In genomic region chr17:24891321-24891720, GRCm38 (mm10) we compare ENCODE assay signal across 19 mouse cellular contexts. TPM values are rescaled to one million over a fixed set of nuclear protein-coding genes. Genes with fewer than 3 reads are reported as not detected.
DNase-seq lines count a peak whose midpoint lies in the region; ATAC-seq and TF ChIP-seq lines count a peak whose summit lies in the region.
"Had no signal": no experiment of that assay in that cellular context is flagged by ENCODE, and none has a peak within 500 bp of the region (broad histone marks: within the 10 kb centered on the region; RNA-seq: fewer than 3 reads in every experiment).

No protein-coding gene starts in this region.

- H3K9me3 ChIP-seq in intestine, postnatal 0 days (ENCODE audit: control insufficient read depth) = no peaks in the 10 kb centered on the region
- H3K9me3 ChIP-seq in intestine, embryonic 15.5 days = no peaks in the 10 kb centered on the region
- H3K9me3 ChIP-seq: heart, embryonic 10.5 days; limb, embryonic 15.5 days; neural tube, embryonic 12.5 days had no signal

- no peak overlapping the region for H3K4me2 ChIP-seq in intestine, postnatal 0 days (replicated peaks; ENCODE audit: low read depth)
- no peak overlapping the region for H3K4me2 ChIP-seq in intestine, embryonic 15.5 days (replicated peaks)
- H3K4me2 ChIP-seq: limb, embryonic 15.5 days; neural tube, embryonic 12.5 days had no signal

- no peaks in the 10 kb centered on the region for H3K27me3 ChIP-seq in intestine, postnatal 0 days (replicated peaks; ENCODE audit: control insufficient read depth, insufficient read depth, low read length)
- H3K27me3 ChIP-seq in intestine, embryonic 15.5 days (replicated peaks) = no peaks in the 10 kb centered on the region
- H3K27me3 ChIP-seq: limb, embryonic 15.5 days; neural tube, embryonic 12.5 days; Patski had no signal

- no peak overlapping the region for H3K4me3 ChIP-seq in intestine, postnatal 0 days (ENCODE audit: low read depth, low read length)
- H3K4me3 ChIP-seq in intestine, embryonic 15.5 days (replicated peaks) = no peak overlapping the region
- no peak overlapping the region for H3K4me3 ChIP-seq in left cerebral cortex, adult 2 months
- H3K4me3 ChIP-seq in lung, adult 2 months (replicated peaks; ENCODE audit: extremely low read depth, low read depth, low read length) = no peak overlapping the region
- H3K4me3 ChIP-seq: erythroblast, embryonic 14.5 days; heart, embryonic 10.5 days; limb, embryonic 15.5 days; neural tube, embryonic 12.5 days had no signal

- peaks cover 40% of the 10 kb centered on the region for H3K36me3 ChIP-seq in intestine, postnatal 0 days (ENCODE audit: control insufficient read depth, insufficient read depth)
- peaks cover 29% of the 10 kb centered on the region for H3K36me3 ChIP-seq in intestine, embryonic 15.5 days

- ATAC-seq in intestine, postnatal 0 days = no peak
- ATAC-seq in intestine, embryonic 15.5 days = no peak
- ATAC-seq: forebrain, postnatal 0 days; lung, postnatal 0 days; Patski had no signal

- intact Hi-C loops in left cerebral cortex, adult 2 months (cut with DNase I) = no loop called here

- DNase-seq in adrenal gland, adult (ENCODE audit: inconsistent age in 2 of 2, low spot score in 1 of 2) = peak; percentile 39 to 70
- DNase-seq in adrenal gland, postnatal 25 days = no peak
- DNase-seq in A20 (ENCODE audit: low read depth, low spot score) = peak; percentile 60
- peak; percentile 79 for DNase-seq in cerebellum, adult 9-10 months
- DNase-seq in left cerebral cortex, adult 2 months (ENCODE audit: extremely low spot score in 1 of 2, low spot score in 2 of 2) = no peak
- no peak for DNase-seq in lung, adult 2 months
- DNase-seq: forebrain, postnatal 0 days; gastrocnemius, postnatal 10 days; heart, postnatal 36 days; layer of hippocampus, adult 9-11 months; thymus, adult 2 months had no signal

- H3K4me1 ChIP-seq in intestine, postnatal 0 days (replicated peaks; ENCODE audit: control insufficient read depth, insufficient read depth, low read length) = 0 out of 2 replicates have a peak, but pooled peaks cover 14% of the 10 kb centered on the region
- H3K4me1 ChIP-seq in intestine, embryonic 15.5 days (replicated peaks) = peaks cover 28% of the 10 kb centered on the region
- peaks cover 15% of the 10 kb centered on the region for H3K4me1 ChIP-seq in lung, adult 2 months (ENCODE audit: control insufficient read depth, insufficient read depth, low read length)

- H3K9ac ChIP-seq in intestine, postnatal 0 days (ENCODE audit: low read depth, low read length) = no peak overlapping the region
- H3K9ac ChIP-seq in intestine, embryonic 15.5 days = no peak overlapping the region
- H3K9ac ChIP-seq: forebrain, postnatal 0 days; limb, embryonic 15.5 days; neural tube, embryonic 12.5 days had no signal

- TF ChIP-seq CTCF in intestine, postnatal 0 days (IDR thresholded peaks at IDR 0.05; ENCODE audit: low read depth) = no peak
- TF ChIP-seq CTCF in left cerebral cortex, adult 2 months (IDR thresholded peaks at IDR 0.05) = no peak
- TF ChIP-seq CTCF in lung, adult 2 months (IDR thresholded peaks at IDR 0.05; ENCODE audit: insufficient read depth, low read length) = no peak

- WGBS in intestine, postnatal 0 days = 83% methylated on average over 13 of the region's 13 CpGs
- 86% methylated on average over 13 of the region's 13 CpGs for WGBS in intestine, embryonic 15.5 days
- WGBS in lung, adult 2 months = 79% methylated on average over 13 of the region's 13 CpGs

- 0 out of 2 replicates have a peak overlapping the region, but pooled peaks have one; percentile 28 for H3K27ac ChIP-seq in intestine, postnatal 0 days (ENCODE audit: low read depth, low read length)
- H3K27ac ChIP-seq in intestine, embryonic 15.5 days = no peak overlapping the region
- no peak overlapping the region for H3K27ac ChIP-seq in left cerebral cortex, adult 2 months
- H3K27ac ChIP-seq: heart, embryonic 10.5 days; limb, embryonic 15.5 days; neural tube, embryonic 12.5 days had no signal

- no peak for TF ChIP-seq POLR2A in lung, adult 2 months (IDR thresholded peaks at IDR 0.05; ENCODE audit: borderline replicate concordance, extremely low read depth, low read depth, low read length)

RNA-seq across cellular contexts. Expression of gene Eme2, which starts 3.6 kb away (rescaled TPM):
- total RNA-seq in adrenal gland, postnatal 25 days (2021) = 54.0 and 69.2 TPM in 2 replicates
- 16.7 and 18.5 TPM in 2 replicates for polyA plus RNA-seq in intestine, postnatal 0 days (2015; fragmentation: Nextera tagmentation; extraction: Ambion mirVana)
- 27.3 and 27.4 TPM in 2 replicates for polyA plus RNA-seq in intestine, embryonic 15.5 days (2015; fragmentation: Nextera tagmentation; extraction: Ambion mirVana)
- total RNA-seq in left cerebral cortex, adult 2 months (2021) = 10 to 100 TPM; 54.8 to 55.2 TPM
- 41.1 and 48.0 TPM in 2 replicates for polyA plus RNA-seq in lung, adult 2 months (2012; rRNA removed)

RNA-seq across cellular contexts. Expression of gene Mrps34, which starts 3.6 kb away (rescaled TPM):
- total RNA-seq in adrenal gland, postnatal 25 days (2021) = 147 and 189 TPM in 2 replicates
- 132 and 141 TPM in 2 replicates for polyA plus RNA-seq in intestine, postnatal 0 days (2015; fragmentation: Nextera tagmentation; extraction: Ambion mirVana)
- 111 and 117 TPM in 2 replicates for polyA plus RNA-seq in intestine, embryonic 15.5 days (2015; fragmentation: Nextera tagmentation; extraction: Ambion mirVana)
- total RNA-seq in left cerebral cortex, adult 2 months (2021) = 10 to 100 TPM; 67.6 to 72.1 TPM
- polyA plus RNA-seq in lung, adult 2 months (2012; rRNA removed) = 100 and 115 TPM in 2 replicates

RNA-seq across cellular contexts. Expression of gene Spsb3, which starts 4.9 kb away (rescaled TPM):
- 29.2 and 30.9 TPM in 2 replicates for total RNA-seq in adrenal gland, postnatal 25 days (2021)
- 42.3 and 43.4 TPM in 2 replicates for polyA plus RNA-seq in intestine, postnatal 0 days (2015; fragmentation: Nextera tagmentation; extraction: Ambion mirVana)
- polyA plus RNA-seq in intestine, embryonic 15.5 days (2015; fragmentation: Nextera tagmentation; extraction: Ambion mirVana) = 32.0 and 33.4 TPM in 2 replicates
- total RNA-seq in left cerebral cortex, adult 2 months (2021) = 10 to 100 TPM; 58.6 to 63.3 TPM
- 76.4 and 85.4 TPM in 2 replicates for polyA plus RNA-seq in lung, adult 2 months (2012; rRNA removed)

RNA-seq across cellular contexts. Expression of gene Nme3, which starts 5.0 kb away (rescaled TPM):
- 85.2 and 112 TPM in 2 replicates for total RNA-seq in adrenal gland, postnatal 25 days (2021)
- polyA plus RNA-seq in intestine, postnatal 0 days (2015; fragmentation: Nextera tagmentation; extraction: Ambion mirVana) = 47.4 and 54.4 TPM in 2 replicates
- polyA plus RNA-seq in intestine, embryonic 15.5 days (2015; fragmentation: Nextera tagmentation; extraction: Ambion mirVana) = 71.7 and 85.4 TPM in 2 replicates
- total RNA-seq in left cerebral cortex, adult 2 months (2021) = 10 to 100 TPM; 46.5 to 51.2 TPM
- polyA plus RNA-seq in lung, adult 2 months (2012; rRNA removed) = 55.8 and 69.4 TPM in 2 replicates

RNA-seq across cellular contexts. Expression of gene Nubp2, which starts 5.2 kb away (rescaled TPM):
- total RNA-seq in adrenal gland, postnatal 25 days (2021) = 55.1 and 55.9 TPM in 2 replicates
- polyA plus RNA-seq in intestine, postnatal 0 days (2015; fragmentation: Nextera tagmentation; extraction: Ambion mirVana) = 48.0 and 53.5 TPM in 2 replicates
- polyA plus RNA-seq in intestine, embryonic 15.5 days (2015; fragmentation: Nextera tagmentation; extraction: Ambion mirVana) = 51.5 and 57.9 TPM in 2 replicates
- total RNA-seq in left cerebral cortex, adult 2 months (2021) = 10 to 100 TPM; 30.7 to 32.4 TPM
- 23.6 and 36.7 TPM in 2 replicates for polyA plus RNA-seq in lung, adult 2 months (2012; rRNA removed)

Comparison
In these comparisons a context has a peak if more than half of its experiments do, and no peak if none do; other contexts are left out.
1. DNase-seq: peak in adrenal gland, adult (2 of 2), A20 (single experiment) and cerebellum, adult 9-10 months (single experiment); none in adrenal gland, postnatal 25 days (single experiment), left cerebral cortex, adult 2 months (0 of 2) and lung, adult 2 months (single experiment).